Mouse (Mus musculus) midbrain, embryonic 15.5 days (tissue): Measurements from ENCODE around the gene Ppp2r2c. TPM values are rescaled to one million over a fixed set of nuclear protein-coding genes. Genes with fewer than 3 reads are reported as not detected.

Experiments
- ATAC-seq: fragments of 200-750 bp; cut with Nextera tagmentation; replicated peaks from 2 replicates; pipeline ENCODE4 v1.8.0; 2017; ENCODE audit warnings: moderate TSS enrichment
- H3K27ac ChIP-seq: fragments of 300-500 bp; sonication (generic); 2 replicates; pipeline ENCODE4 v1.5.1; 2015; ENCODE audit warnings: mild to moderate bottlenecking, inconsistent platforms
- H3K27me3 ChIP-seq: fragments of 300-500 bp; sonication (generic); replicated peaks from 2 replicates; pipeline ENCODE4 v1.6.1; 2015; ENCODE audit warnings: inconsistent platforms
- H3K36me3 ChIP-seq: fragments of 300-500 bp; sonication (generic); replicated peaks from 2 replicates; pipeline ENCODE4 v1.6.1; 2015; ENCODE audit warnings: inconsistent platforms
- H3K4me1 ChIP-seq: fragments of 300-500 bp; sonication (generic); 2 replicates; pipeline ENCODE4 v1.6.1; 2015; ENCODE audit warnings: inconsistent platforms
- H3K4me2 ChIP-seq: fragments of 300-500 bp; sonication (generic); 2 replicates; pipeline ENCODE4 v1.6.1; 2015; ENCODE audit warnings: inconsistent platforms, mild to moderate bottlenecking, moderate library complexity
- H3K4me3 ChIP-seq: fragments of 300-500 bp; sonication (generic); 2 replicates; pipeline ENCODE4 v1.5.1; 2015; ENCODE audit warnings: mild to moderate bottlenecking, inconsistent platforms
- H3K9ac ChIP-seq: fragments of 300-500 bp; sonication (generic); 2 replicates; pipeline ENCODE4 v1.6.1; 2015; ENCODE audit warnings: mild to moderate bottlenecking, inconsistent platforms
- H3K9me3 ChIP-seq: fragments of 300-500 bp; sonication (generic); 2 replicates; pipeline ENCODE4 v1.6.1; 2016; ENCODE audit warnings: inconsistent platforms
- WGBS: fragments of 180-500 bp; shearing (Covaris S2); methylation state at CpG from one replicate; pipeline ENCODE4 v1.1.7; 2015; ENCODE audit warnings: mixed read lengths; 5-methylcytosine and 5-hydroxymethylcytosine counted together
- polyA plus RNA-seq: library from polyadenylated mRNA; unstranded; fragments of >200 nt; fragmentation: Nextera tagmentation; extraction: Ambion mirVana; gene quantifications from 2 replicates; pipeline ENCODE4 v1.2.1, GENCODE M21; 2015

The Ppp2r2c gene
- polyA plus RNA-seq, 1 experiment from 2014 or later: 54.7 TPM

DNA sequence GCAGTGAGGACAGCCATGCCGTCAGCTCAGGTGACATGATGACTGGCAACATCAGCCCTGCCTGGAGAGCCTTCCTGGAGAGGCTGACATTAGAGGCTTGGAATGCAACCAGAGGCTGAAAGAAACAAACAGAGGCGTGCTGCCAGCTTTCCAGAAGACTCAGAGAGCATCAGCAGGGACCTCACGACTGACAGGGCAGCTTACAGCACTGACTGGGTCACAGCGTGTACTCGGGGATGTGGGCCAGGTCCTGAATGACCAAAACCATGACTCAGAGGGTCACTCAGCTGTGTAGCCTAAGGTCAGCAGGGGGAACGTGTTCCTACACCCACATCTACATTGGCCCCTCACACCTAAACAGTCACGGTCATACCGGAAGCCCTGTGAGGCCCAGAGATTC is 110.7 kb downstream of the Ppp2r2c start:
- Histone ChIP-seq H3K4me3 (no peak overlapping the region), H3K9me3 (no peaks in the 10 kb centered on the region), H3K27ac (no peak overlapping the region), H3K27me3 (no peaks in the 10 kb centered on the region), H3K4me2 (no peak overlapping the region), H3K4me1 (0 out of 2 replicates have a peak, but pooled peaks cover 4% of the 10 kb centered on the region), H3K9ac (no peak overlapping the region), H3K36me3 (no peaks in the 10 kb centered on the region)
- ATAC-seq: no peak
- WGBS: 83% methylated on average over 8 of the region's 8 CpGs

- H3K4me3 ChIP-seq: no peak overlapping the region
- no peak for ATAC-seq
- no peaks in the 10 kb centered on the region for H3K36me3 ChIP-seq
- no peak overlapping the region for H3K9ac ChIP-seq
- no peaks in the 10 kb centered on the region for H3K27me3 ChIP-seq
- WGBS: 82% methylated on average over 7 of the region's 7 CpGs
- H3K27ac ChIP-seq: no peak overlapping the region
- 0 out of 2 replicates have a peak, but pooled peaks cover 4% of the 10 kb centered on the region for H3K4me1 ChIP-seq
- no peak overlapping the region for H3K4me2 ChIP-seq
- no peaks in the 10 kb centered on the region for H3K9me3 ChIP-seq
Observed at GRCm38 (mm10) chr5:36979631-36980030, 111.3 kb downstream of the Ppp2r2c start.

GRCm38 (mm10) chr5:36982271-36982670 is 114.0 kb downstream of the Ppp2r2c start:
- no peaks in the 10 kb centered on the region for H3K27me3 ChIP-seq
- no peak overlapping the region for H3K4me2 ChIP-seq
- no peak overlapping the region for H3K9ac ChIP-seq
- no peak overlapping the region for H3K27ac ChIP-seq
- 57% methylated on average over 4 of the region's 4 CpGs for WGBS
- 0 out of 2 replicates have a peak, but pooled peaks cover 4% of the 10 kb centered on the region for H3K4me1 ChIP-seq
- no peaks in the 10 kb centered on the region for H3K9me3 ChIP-seq
- no peak for ATAC-seq
- H3K4me3 ChIP-seq: no peak overlapping the region
- no peaks in the 10 kb centered on the region for H3K36me3 ChIP-seq

GRCm38 (mm10) chr5:36986617-36987016 is 118.3 kb downstream of the Ppp2r2c start:
- Histone ChIP-seq H3K4me2 (no peak overlapping the region), H3K27ac (no peak overlapping the region), H3K27me3 (no peaks in the 10 kb centered on the region; the same call in 1 of the 2 replicates), H3K4me1 (peaks cover 16% of the 10 kb centered on the region), H3K9me3 (no peaks in the 10 kb centered on the region), H3K36me3 (no peaks in the 10 kb centered on the region), H3K4me3 (no peak overlapping the region), H3K9ac (no peak overlapping the region)
- no peak for ATAC-seq
- 73% methylated on average over 1 of the region's 1 CpGs for WGBS

DNA sequence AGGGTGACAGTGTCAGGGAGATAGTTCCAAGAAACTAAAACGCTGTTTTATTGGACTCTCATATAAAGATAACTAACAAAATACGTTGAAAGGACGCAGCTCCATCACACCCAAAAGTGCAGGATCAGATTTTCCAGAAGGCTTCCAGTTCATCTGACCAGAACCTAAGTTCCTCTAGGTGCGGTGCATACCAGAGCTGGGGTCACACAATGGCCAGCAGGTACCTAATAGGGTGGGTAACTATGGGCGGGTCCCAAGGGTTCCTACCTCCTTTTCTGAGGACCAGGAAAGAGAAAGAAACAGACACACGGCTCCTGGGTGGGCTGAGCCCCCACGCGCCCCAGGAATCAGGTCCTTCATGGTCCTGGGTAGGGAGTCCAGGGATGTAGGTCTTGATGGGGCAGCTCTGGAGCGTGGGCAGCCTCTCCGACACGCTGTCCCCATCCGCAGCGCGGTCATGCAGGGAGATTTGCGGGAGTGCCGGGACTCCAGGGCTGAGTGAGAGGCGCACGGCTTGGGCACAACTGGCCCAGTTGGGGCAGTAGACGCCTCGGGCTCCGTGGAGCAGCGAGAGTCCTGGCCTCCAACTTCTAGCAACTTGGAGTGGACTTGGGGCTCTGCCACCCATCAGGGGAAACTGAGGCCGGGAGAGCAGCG is 119.9 kb downstream of the Ppp2r2c start:
- Histone ChIP-seq H3K27me3 (no peaks in the 10 kb centered on the region; the same call in 1 of the 2 replicates), H3K9ac (peak overlapping the region; percentile 47), H3K4me2 (peak overlapping the region; percentile 75), H3K4me3 (peak overlapping the region; percentile 53), H3K9me3 (no peaks in the 10 kb centered on the region), H3K27ac (no peak overlapping the region), H3K4me1 (peaks cover 12% of the 10 kb centered on the region), H3K36me3 (no peaks in the 10 kb centered on the region)
- 11% methylated on average over 24 of the region's 24 CpGs for WGBS
- ATAC-seq: peak; percentile 60

DNA sequence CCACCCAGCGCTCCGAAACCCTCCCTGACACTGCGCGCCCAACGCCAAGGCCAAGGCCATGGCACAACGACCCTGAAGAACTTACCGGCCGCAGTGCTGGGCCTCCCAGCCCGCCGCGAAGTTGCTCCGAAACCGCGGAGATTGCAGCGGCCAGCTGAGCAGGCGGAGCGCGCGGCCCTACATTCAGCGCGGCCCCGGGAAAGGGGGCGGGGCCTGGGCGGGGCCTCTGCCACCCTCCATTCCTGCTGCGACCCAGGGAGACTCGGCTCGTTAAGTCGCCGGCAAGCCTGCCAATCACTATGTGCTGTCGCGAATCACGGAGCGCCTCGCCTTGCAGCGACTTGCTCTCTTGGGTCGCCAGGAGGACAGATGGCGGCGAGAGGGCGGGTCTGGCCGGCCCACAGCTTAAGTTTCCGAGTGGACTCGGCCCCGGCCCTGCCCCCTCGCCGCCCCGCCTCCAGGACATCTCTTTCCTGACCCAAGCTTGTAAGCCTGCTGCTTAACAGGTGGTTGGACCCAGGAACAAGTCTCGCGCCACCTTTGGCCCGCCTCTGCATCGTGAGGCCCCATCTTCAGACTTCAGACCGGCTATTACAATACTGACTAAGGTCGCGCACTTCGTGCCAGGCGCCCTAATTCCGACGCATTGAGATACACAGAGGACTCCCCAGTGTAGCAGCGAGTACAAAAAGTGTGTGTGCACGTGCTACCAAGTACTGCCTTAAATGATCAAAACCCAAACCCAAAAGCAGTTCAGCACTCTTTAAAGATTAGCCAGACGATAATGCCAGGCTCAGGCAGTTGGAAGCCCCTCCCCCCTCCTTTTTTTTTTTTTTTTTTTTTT is 120.7 kb downstream of the Ppp2r2c start, which contains the start of gene Wfs1:
Gene Wfs1 (minus strand): TSS at position 425 of the 844 bp plus-strand sequence.
- Histone ChIP-seq H3K36me3 (no peaks in the 10 kb centered on the region), H3K4me1 (peaks cover 12% of the 10 kb centered on the region), H3K4me2 (peak within 1 kb of the TSS; percentile 75), H3K9ac (peak within 1 kb of the TSS; percentile 47), H3K27me3 (no peaks in the 10 kb centered on the region; the same call in 1 of the 2 replicates), H3K4me3 (peak within 1 kb of the TSS; percentile 53), H3K9me3 (no peaks in the 10 kb centered on the region), H3K27ac (0 out of 2 replicates have a peak within 1 kb of the TSS, but pooled peaks have one; percentile 13)
- ATAC-seq: peak; percentile 99
- under 1% methylated on average over 60 of the region's 60 CpGs for WGBS

GRCm38 (mm10) chr5:36989625-36989977 is 121.3 kb downstream of the Ppp2r2c start:
- Histone ChIP-seq H3K36me3 (no peaks in the 10 kb centered on the region), H3K27ac (no peak overlapping the region), H3K27me3 (no peaks in the 10 kb centered on the region; the same call in 1 of the 2 replicates), H3K9me3 (no peaks in the 10 kb centered on the region), H3K4me2 (peak overlapping the region; percentile 75), H3K4me1 (peaks cover 12% of the 10 kb centered on the region), H3K9ac (no peak overlapping the region), H3K4me3 (peak overlapping the region; percentile 53; the same call in 1 of the 2 replicates)
- WGBS: 12% methylated on average over 3 of the region's 3 CpGs
- ATAC-seq: no peak

- H3K9me3 ChIP-seq: no peaks in the 10 kb centered on the region
- no peak overlapping the region for H3K27ac ChIP-seq
Observed at GRCm38 (mm10) chr5:36990196-36990595, 121.9 kb downstream of the Ppp2r2c start.

DNA sequence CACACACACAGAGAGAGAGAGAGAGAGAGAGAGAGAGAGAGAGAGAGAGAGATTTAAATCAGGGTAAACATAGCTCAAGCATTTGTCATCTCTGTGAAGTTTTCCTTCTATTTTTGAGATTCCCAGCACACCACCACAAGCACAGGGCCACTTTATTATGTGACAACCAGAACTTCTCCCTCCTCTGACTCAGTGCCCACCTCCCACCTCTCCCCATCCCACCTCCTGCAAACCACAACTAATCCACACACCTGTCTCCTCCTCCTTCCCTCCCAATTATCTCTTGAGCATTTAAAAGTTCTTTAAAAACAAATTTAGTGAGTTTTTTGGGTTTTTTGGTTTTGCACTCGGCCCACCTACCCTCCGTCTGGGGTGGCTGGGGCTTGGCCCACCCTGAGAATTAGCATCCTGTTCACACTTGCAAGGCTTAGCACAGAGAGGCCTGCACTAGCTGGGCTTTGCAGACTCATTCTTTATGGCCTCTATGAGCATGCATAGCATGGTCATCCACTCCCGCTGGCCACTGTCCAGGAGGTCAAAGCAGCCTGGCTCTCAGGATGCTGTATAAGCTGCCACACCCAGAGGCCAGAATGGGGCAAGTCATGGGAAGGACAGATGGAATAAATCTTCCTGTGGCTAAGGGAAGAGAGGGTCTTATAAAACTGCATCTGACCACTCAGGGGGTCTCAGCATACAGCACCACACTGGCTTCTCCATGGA is 122.5 kb downstream of the Ppp2r2c start:
- H3K27me3 ChIP-seq: no peaks in the 10 kb centered on the region; the same call in 1 of the 2 replicates
- WGBS: 86% methylated on average over 3 of the region's 3 CpGs
- no peak overlapping the region for H3K4me2 ChIP-seq
- no peaks in the 10 kb centered on the region for H3K36me3 ChIP-seq
- no peak overlapping the region for H3K4me3 ChIP-seq
- no peak overlapping the region for H3K27ac ChIP-seq
- ATAC-seq: no peak
- H3K9me3 ChIP-seq: no peaks in the 10 kb centered on the region
- H3K4me1 ChIP-seq: peaks cover 12% of the 10 kb centered on the region
- no peak overlapping the region for H3K9ac ChIP-seq

More at GRCm38 (mm10) chr5:36990196-36990595, 121.9 kb downstream of the Ppp2r2c start:
- Histone ChIP-seq H3K4me3 (no peak overlapping the region), H3K4me2 (no peak overlapping the region), H3K27me3 (no peaks in the 10 kb centered on the region; the same call in 1 of the 2 replicates), H3K4me1 (peaks cover 12% of the 10 kb centered on the region), H3K9ac (no peak overlapping the region), H3K36me3 (no peaks in the 10 kb centered on the region)
- no peak for ATAC-seq
- 67% methylated on average over 3 of the region's 3 CpGs for WGBS

- Histone ChIP-seq H3K4me1 (no peaks in the 10 kb centered on the region), H3K4me2 (no peak overlapping the region), H3K27me3 (no peaks in the 10 kb centered on the region), H3K9ac (no peak overlapping the region), H3K4me3 (no peak overlapping the region), H3K9me3 (no peaks in the 10 kb centered on the region), H3K36me3 (no peaks in the 10 kb centered on the region), H3K27ac (no peak overlapping the region)
- 86% methylated on average over 14 of the region's 14 CpGs for WGBS
- no peak for ATAC-seq
Observed at GRCm38 (mm10) chr5:36996410-36996809, 128.1 kb downstream of the Ppp2r2c start.

DNA sequence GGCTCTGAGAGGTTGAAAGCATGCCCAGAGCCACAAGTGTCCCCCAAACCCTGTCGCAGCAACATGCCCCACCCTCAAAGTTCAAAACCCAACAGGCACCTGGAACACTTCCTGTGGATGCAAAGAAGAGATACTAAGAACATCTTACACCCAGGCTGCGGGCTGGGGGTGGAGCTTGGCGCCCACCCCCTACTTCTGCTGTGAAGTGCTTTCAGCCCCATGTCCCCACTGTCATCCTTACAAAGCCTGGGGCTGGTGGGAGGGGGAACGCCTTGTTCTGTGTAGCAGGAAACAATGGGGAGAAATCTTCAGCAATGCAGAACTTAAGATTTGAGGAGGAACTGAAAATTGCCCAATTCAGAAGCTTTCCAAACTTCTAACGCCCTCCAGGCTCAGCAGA is 129.7 kb downstream of the Ppp2r2c start:
- Histone ChIP-seq H3K4me1 (no peaks in the 10 kb centered on the region), H3K9ac (no peak overlapping the region), H3K27ac (no peak overlapping the region), H3K27me3 (no peaks in the 10 kb centered on the region), H3K9me3 (no peaks in the 10 kb centered on the region), H3K4me3 (no peak overlapping the region), H3K36me3 (no peaks in the 10 kb centered on the region), H3K4me2 (no peak overlapping the region)
- ATAC-seq: no peak
- 45% methylated on average over 5 of the region's 5 CpGs for WGBS

GRCm38 (mm10) chr5:37001002-37001401 is 132.7 kb downstream of the Ppp2r2c start:
- no peak for ATAC-seq
- no peaks in the 10 kb centered on the region for H3K9me3 ChIP-seq
- H3K4me2 ChIP-seq: no peak overlapping the region
- no peaks in the 10 kb centered on the region for H3K36me3 ChIP-seq
- WGBS: 87% methylated on average over 9 of the region's 9 CpGs
- no peak overlapping the region for H3K9ac ChIP-seq
- no peaks in the 10 kb centered on the region for H3K27me3 ChIP-seq
- no peaks in the 10 kb centered on the region for H3K4me1 ChIP-seq
- H3K4me3 ChIP-seq: no peak overlapping the region
- H3K27ac ChIP-seq: no peak overlapping the region
